Mouse (Mus musculus): ENCODE results near the gene Olfr1423.
A peak's percentile ranks its signal among the peaks of the same experiment; 100 is the strongest.
"Not testable (repeated sequence)": the region's sequence is repeated elsewhere in the genome, so short reads cannot be mapped to it uniquely, and the experiment has no call there.

Olfr1423 gene

GRCm38 (mm10) chr19:12007105-12007931 lies 33.8 kb downstream of the Olfr1423 start:
- DNase-seq (ENCODE audit: low read depth, low spot score): no peak

GRCm38 (mm10) chr19:12006361-12006947 lies 34.7 kb downstream of the Olfr1423 start:
- no peak for DNase-seq (ENCODE audit: low read depth, low spot score)

- DNase-seq (ENCODE audit: low read depth, low spot score): peak; percentile 74
These were observed 35.4 kb downstream of the Olfr1423 start for GRCm38 (mm10) chr19:12005376-12006360.

- no peak for DNase-seq (ENCODE audit: low read depth, low spot score)
These were observed 36.7 kb downstream of the Olfr1423 start for GRCm38 (mm10) chr19:12004216-12005008.

GRCm38 (mm10) chr19:12003568-12003967 lies 37.5 kb downstream of the Olfr1423 start:
- DNase-seq (ENCODE audit: low read depth, low spot score): no peak

DNA sequence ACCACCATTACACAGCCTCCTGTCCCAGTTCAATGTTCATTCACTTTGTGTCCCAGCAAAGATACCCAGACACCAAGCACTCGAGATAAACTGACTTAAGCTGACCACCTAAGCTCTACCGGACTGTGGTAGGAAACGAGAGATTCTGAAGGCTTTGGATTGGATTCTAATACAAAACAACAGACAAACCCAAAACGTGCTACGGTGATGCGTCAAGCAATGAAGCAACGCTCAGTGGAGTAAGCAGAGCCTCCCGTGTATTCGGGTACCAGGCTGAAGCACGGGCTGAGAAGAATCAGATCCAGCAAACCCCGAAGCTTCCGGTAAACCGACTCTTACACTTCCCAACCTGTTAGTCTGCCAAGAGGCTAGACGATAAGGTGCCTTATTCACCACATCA lies 38.3 kb downstream of the Olfr1423 start:
- no peak for DNase-seq (ENCODE audit: low read depth, low spot score)

DNA sequence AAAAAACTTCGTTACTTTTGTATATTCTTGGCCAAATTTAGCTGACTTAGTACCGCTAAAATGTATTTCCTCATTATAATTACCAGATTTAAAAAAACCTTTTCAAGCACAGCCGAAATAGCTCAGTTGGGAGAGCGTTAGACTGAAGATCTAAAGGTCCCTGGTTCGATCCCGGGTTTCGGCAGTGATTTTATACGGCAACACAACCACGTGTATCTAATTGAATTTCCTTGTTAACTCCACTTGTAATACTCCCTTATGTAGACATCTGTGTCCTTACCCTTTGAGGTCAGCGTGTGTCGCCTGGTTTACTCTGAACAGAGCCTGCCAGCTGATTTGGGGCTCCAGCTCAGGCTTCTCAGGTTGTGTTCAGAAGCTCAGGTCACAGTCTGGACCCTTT lies 39.0 kb downstream of the Olfr1423 start:
- no peak for DNase-seq (ENCODE audit: low read depth, low spot score)

DNA sequence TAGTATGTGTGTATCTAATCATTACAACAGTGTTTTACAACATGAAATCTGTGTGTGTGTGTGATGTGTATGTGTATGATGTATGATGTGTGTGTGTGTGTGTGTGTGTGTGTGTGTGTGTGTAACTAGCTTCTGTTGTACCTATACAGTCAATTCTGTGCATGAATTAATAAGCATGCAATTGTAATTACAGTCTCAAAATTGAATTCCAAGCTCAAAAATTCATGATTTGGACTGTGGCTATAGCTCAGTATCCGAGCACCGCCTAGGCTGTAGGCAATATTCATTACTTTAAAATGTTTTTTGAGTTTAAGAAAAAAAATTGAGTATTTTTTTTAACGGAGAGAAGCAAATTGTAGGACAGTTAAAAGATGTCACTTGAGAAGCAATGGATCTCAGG lies 39.4 kb downstream of the Olfr1423 start:
- DNase-seq (ENCODE audit: low read depth, low spot score): no peak

DNA sequence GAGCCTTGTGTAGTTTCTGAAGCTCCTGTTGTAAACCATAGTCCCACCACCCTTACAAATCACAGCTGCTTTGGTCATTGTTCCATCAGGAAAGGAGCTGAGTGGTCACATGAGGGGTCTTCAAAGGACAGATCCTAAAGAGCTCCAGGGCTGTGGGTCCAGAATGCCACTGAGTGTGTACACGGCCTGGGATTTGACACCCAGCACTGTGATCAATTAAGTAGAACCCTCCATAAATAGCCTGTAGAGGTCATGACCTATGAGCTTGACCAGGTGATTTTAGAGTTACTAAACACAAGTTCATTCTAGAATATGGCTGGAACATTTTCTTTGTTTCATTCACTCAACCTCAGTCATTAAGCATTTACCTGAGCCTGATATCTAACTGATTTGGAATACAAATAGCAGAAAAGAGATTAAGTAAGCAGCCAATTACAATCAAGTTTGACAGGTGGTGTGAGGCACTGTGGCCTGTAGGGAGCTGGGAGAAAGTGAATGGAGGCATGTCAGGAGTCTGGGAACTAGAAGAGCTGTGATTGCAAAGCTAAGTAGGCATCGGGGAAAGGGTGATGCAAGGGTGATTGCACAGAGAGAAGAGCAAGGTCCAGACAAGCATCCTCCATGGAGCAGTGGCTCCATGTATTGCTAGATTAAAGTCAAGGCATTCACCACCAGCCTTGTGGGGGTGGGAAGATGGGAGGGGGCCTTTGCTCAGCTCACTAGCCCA lies 45.2 kb downstream of the Olfr1423 start:
- no peak for DNase-seq (ENCODE audit: low read depth, low spot score)

DNA sequence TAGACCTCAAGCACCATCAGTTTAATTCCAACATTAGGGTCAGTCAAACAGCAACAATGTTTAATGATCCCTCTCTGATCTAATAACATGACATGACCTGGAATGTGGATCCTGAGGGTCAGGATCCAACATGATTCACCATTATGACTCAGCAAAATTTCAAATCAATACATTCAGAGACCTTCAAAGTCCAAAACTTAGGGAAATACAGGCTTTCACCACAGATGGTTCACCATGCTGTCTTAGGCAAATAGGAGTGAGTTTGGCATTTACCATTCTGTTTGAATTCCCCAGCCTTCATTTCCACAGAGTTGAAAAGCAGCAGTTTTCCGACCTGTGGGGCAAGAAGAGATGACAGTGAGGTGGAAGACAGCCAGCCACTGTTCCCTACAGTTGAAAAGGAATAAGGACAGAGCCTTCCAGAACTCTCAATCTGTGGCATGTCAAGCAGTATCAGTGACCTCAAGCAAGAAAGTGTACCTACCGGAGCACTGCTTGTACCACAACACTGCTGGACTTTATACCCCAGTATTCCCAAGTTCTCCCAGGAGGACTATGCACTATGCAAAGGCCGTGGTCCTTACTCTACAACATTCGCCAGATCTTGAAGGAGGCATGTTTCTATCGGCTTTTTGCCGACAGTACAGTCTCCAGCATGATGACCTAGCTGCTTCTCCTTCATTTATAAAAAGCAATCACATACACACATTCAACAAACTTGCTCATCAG lies 46.2 kb downstream of the Olfr1423 start:
- DNase-seq (ENCODE audit: low read depth, low spot score): no peak

GRCm38 (mm10) chr19:11992441-11993029 lies 48.6 kb downstream of the Olfr1423 start:
- no peak for DNase-seq (ENCODE audit: low read depth, low spot score)

- DNase-seq (ENCODE audit: low read depth, low spot score): no peak
These were observed 49.1 kb downstream of the Olfr1423 start for GRCm38 (mm10) chr19:11992034-11992433.

- no peak for DNase-seq (ENCODE audit: low read depth, low spot score)
These were observed 51.8 kb downstream of the Olfr1423 start for GRCm38 (mm10) chr19:11989334-11989733.

DNA sequence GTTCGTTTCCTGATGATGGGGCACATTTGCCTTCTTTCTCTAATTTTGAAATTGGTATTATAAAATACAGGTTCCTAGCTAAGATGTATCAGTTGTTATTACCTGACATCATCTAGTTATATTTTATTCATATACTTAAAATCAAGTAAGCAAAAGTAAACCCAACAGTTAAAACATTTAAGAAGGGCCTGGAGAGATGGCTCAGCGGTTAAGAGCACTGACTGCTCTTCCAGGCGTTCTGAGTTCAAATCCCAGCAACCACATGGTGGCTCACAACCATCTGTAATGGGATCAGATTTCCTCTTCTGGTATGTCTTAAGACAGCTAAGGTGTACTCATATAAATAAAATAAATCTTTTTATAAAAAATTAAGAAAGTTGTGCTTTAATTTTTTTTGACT lies 53.3 kb downstream of the Olfr1423 start:
- no peak for DNase-seq (ENCODE audit: low read depth, low spot score)

- DNase-seq (ENCODE audit: low read depth, low spot score): not testable (repeated sequence)
These were observed 56.5 kb downstream of the Olfr1423 start for GRCm38 (mm10) chr19:11984614-11985013.
